ENCODE assay signal across 8 mouse cellular contexts in genomic region chr7:140955342-140955741, GRCm38 (mm10). TPM values are rescaled to one million over a fixed set of nuclear protein-coding genes. Genes with fewer than 3 reads are reported as not detected.
DNase-seq lines count a peak whose midpoint lies in the region; ATAC-seq and TF ChIP-seq lines count a peak whose summit lies in the region.

No protein-coding gene starts in this region.

- H3K4me1 ChIP-seq in testis, adult 2 months (ENCODE audit: control insufficient read depth, insufficient read depth, low read length) = no peaks in the 10 kb centered on the region; the same call in 1 of the 2 replicates
- H3K4me1 ChIP-seq in embryonic facial prominence, embryonic 13.5 days = peaks cover 60% of the 10 kb centered on the region
- peaks cover 56% of the 10 kb centered on the region for H3K4me1 ChIP-seq in limb, embryonic 14.5 days (ENCODE audit: control insufficient read depth, insufficient read depth, low read length)
- H3K4me1 ChIP-seq in neural tube, embryonic 13.5 days (replicated peaks) = peaks cover 40% of the 10 kb centered on the region

- TF ChIP-seq POLR2A in testis, adult 2 months (IDR thresholded peaks at IDR 0.05; ENCODE audit: control insufficient read depth, low read depth, low read length) = no peak
- no peak for TF ChIP-seq POLR2A in limb, embryonic 14.5 days (IDR thresholded peaks at IDR 0.05; ENCODE audit: borderline replicate concordance, extremely low read depth, insufficient read depth, insufficient read length)

- intact Hi-C loops in left cerebral cortex, postnatal 4 days (cut with DNase I) = no loop called here

- peak overlapping the region; percentile 59 for H3K27ac ChIP-seq in testis, adult 2 months (ENCODE audit: control insufficient read depth, insufficient read depth, low read depth, low read length)
- peak overlapping the region; percentile 99 for H3K27ac ChIP-seq in embryonic facial prominence, embryonic 13.5 days
- peak overlapping the region; percentile 97 for H3K27ac ChIP-seq in limb, embryonic 14.5 days (replicated peaks; ENCODE audit: low read depth, low read length)
- H3K27ac ChIP-seq in neural tube, embryonic 13.5 days (replicated peaks) = peak overlapping the region; percentile 38; the same call in 1 of the 2 replicates

- H3K27me3 ChIP-seq in testis, adult 2 months (ENCODE audit: control insufficient read depth, insufficient read depth, low read length) = no peaks in the 10 kb centered on the region
- no peaks in the 10 kb centered on the region for H3K27me3 ChIP-seq in embryonic facial prominence, embryonic 13.5 days
- H3K27me3 ChIP-seq in limb, embryonic 14.5 days (ENCODE audit: control insufficient read depth, insufficient read depth, low read length) = no peaks in the 10 kb centered on the region
- H3K27me3 ChIP-seq in neural tube, embryonic 13.5 days = no peaks in the 10 kb centered on the region

- ATAC-seq in embryonic facial prominence, embryonic 13.5 days (ENCODE audit: insufficient number of reproducible peaks, insufficient read depth, low FRiP score, low TSS enrichment, low read depth) = peak; percentile 2; the same call in 1 of the 2 replicates
- peak; percentile 7 for ATAC-seq in limb, embryonic 14.5 days (ENCODE audit: low FRiP score, low read depth)
- ATAC-seq in neural tube, embryonic 13.5 days (ENCODE audit: low read depth) = peak; percentile 45; the same call in 1 of the 2 replicates

- peak overlapping the region; percentile 92 for H3K4me2 ChIP-seq in embryonic facial prominence, embryonic 13.5 days
- H3K4me2 ChIP-seq in limb, embryonic 14.5 days (replicated peaks; ENCODE audit: low read depth, low read length, severe bottlenecking) = peak overlapping the region; percentile 86
- H3K4me2 ChIP-seq in neural tube, embryonic 13.5 days = peak overlapping the region; percentile 55

- no peak for TF ChIP-seq CTCF in testis, adult 2 months (IDR thresholded peaks at IDR 0.05; ENCODE audit: control insufficient read depth, insufficient read depth, insufficient replicate concordance, low read depth, low read length)

- no peaks in the 10 kb centered on the region for H3K9me3 ChIP-seq in embryonic facial prominence, embryonic 13.5 days
- no peaks in the 10 kb centered on the region for H3K9me3 ChIP-seq in limb, embryonic 14.5 days (ENCODE audit: control insufficient read depth, low read length)
- H3K9me3 ChIP-seq in neural tube, embryonic 13.5 days = no peaks in the 10 kb centered on the region

- 7% methylated on average over 17 of the region's 17 CpGs for WGBS in embryonic facial prominence, embryonic 13.5 days
- WGBS in limb, embryonic 14.5 days = 8% methylated on average over 17 of the region's 17 CpGs
- WGBS in neural tube, embryonic 13.5 days = 21% methylated on average over 17 of the region's 17 CpGs

- H3K36me3 ChIP-seq in testis, adult 2 months (ENCODE audit: control insufficient read depth, insufficient read depth, low read length) = no peaks in the 10 kb centered on the region
- peaks cover 14% of the 10 kb centered on the region for H3K36me3 ChIP-seq in embryonic facial prominence, embryonic 13.5 days
- H3K36me3 ChIP-seq in limb, embryonic 14.5 days (ENCODE audit: control insufficient read depth, insufficient read depth, low read length) = peaks cover 12% of the 10 kb centered on the region
- no peaks in the 10 kb centered on the region for H3K36me3 ChIP-seq in neural tube, embryonic 13.5 days

- H3K9ac ChIP-seq in embryonic facial prominence, embryonic 13.5 days = peak overlapping the region; percentile 86
- H3K9ac ChIP-seq in limb, embryonic 14.5 days (ENCODE audit: low read depth, low read length, severe bottlenecking) = peak overlapping the region; percentile 72
- peak overlapping the region; percentile 62 for H3K9ac ChIP-seq in neural tube, embryonic 13.5 days

- peak overlapping the region; percentile 70 for H3K4me3 ChIP-seq in testis, adult 2 months (ENCODE audit: control insufficient read depth, low read depth, low read length)
- peak overlapping the region; percentile 70 for H3K4me3 ChIP-seq in embryonic facial prominence, embryonic 13.5 days
- H3K4me3 ChIP-seq in limb, embryonic 14.5 days (replicated peaks; ENCODE audit: low read length) = peak overlapping the region; percentile 67
- H3K4me3 ChIP-seq in neural tube, embryonic 13.5 days = peak overlapping the region; percentile 35

- DNase-seq in testis, postnatal 10 days (ENCODE audit: low spot score) = no peak
- no peak for DNase-seq in limb, embryonic 14.5 days (ENCODE audit: low spot score)
- no peak for DNase-seq in left cerebral cortex, postnatal 4 days
- DNase-seq in cerebellum, adult 9-10 months = no peak
- no peak for DNase-seq in cerebellum, adult 18-20 months

RNA-seq across cellular contexts. Expression of gene Gm45717, which starts 0.4 kb away (rescaled TPM):
- polyA plus RNA-seq in testis, adult 2 months (2012; rRNA removed) = not detected in 2 replicates
- 1.1 TPM in 1 of 2 replicates, not detected in the other for polyA plus RNA-seq in embryonic facial prominence, embryonic 13.5 days (2015; fragmentation: Nextera tagmentation; extraction: Ambion mirVana)
- polyA plus RNA-seq in limb, embryonic 14.5 days (2012; rRNA removed) = not detected in 2 replicates
- polyA plus RNA-seq in limb, embryonic 14.5 days (2014; fragmentation: Nextera tagmentation; extraction: Ambion mirVana) = not detected in 2 replicates
- polyA plus RNA-seq in neural tube, embryonic 13.5 days (2015; fragmentation: Nextera tagmentation; extraction: Ambion mirVana) = not detected in 2 replicates
- not detected for total RNA-seq in left cerebral cortex, postnatal 4 days (2021)

RNA-seq across cellular contexts. Expression of gene Ifitm2, which starts 0.4 kb away (rescaled TPM):
- 39.0 and 51.4 TPM in 2 replicates for polyA plus RNA-seq in testis, adult 2 months (2012; rRNA removed)
- 1,314 and 1,591 TPM in 2 replicates for polyA plus RNA-seq in embryonic facial prominence, embryonic 13.5 days (2015; fragmentation: Nextera tagmentation; extraction: Ambion mirVana)
- 1,234 and 1,466 TPM in 2 replicates for polyA plus RNA-seq in limb, embryonic 14.5 days (2012; rRNA removed)
- 1,822 and 1,827 TPM in 2 replicates for polyA plus RNA-seq in limb, embryonic 14.5 days (2014; fragmentation: Nextera tagmentation; extraction: Ambion mirVana)
- 271 and 311 TPM in 2 replicates for polyA plus RNA-seq in neural tube, embryonic 13.5 days (2015; fragmentation: Nextera tagmentation; extraction: Ambion mirVana)
- total RNA-seq in left cerebral cortex, postnatal 4 days (2021) = 10 to 100 TPM; 36.6 to 45.9 TPM

RNA-seq across cellular contexts. Expression of gene Ifitm5, which starts 5.3 kb away (rescaled TPM):
- polyA plus RNA-seq in testis, adult 2 months (2012; rRNA removed) = 0.15 TPM in 1 of 2 replicates, not detected in the other
- polyA plus RNA-seq in embryonic facial prominence, embryonic 13.5 days (2015; fragmentation: Nextera tagmentation; extraction: Ambion mirVana) = 32.4 and 56.7 TPM in 2 replicates
- polyA plus RNA-seq in limb, embryonic 14.5 days (2012; rRNA removed) = 30.9 and 34.4 TPM in 2 replicates
- polyA plus RNA-seq in limb, embryonic 14.5 days (2014; fragmentation: Nextera tagmentation; extraction: Ambion mirVana) = 32.3 and 44.3 TPM in 2 replicates
- 1.4 and 2.1 TPM in 2 replicates for polyA plus RNA-seq in neural tube, embryonic 13.5 days (2015; fragmentation: Nextera tagmentation; extraction: Ambion mirVana)
- total RNA-seq in left cerebral cortex, postnatal 4 days (2021) = not detected

RNA-seq across cellular contexts. Expression of gene Ifitm1, which starts 11.7 kb away (rescaled TPM):
- polyA plus RNA-seq in testis, adult 2 months (2012; rRNA removed) = 3.0 and 6.9 TPM in 2 replicates
- polyA plus RNA-seq in embryonic facial prominence, embryonic 13.5 days (2015; fragmentation: Nextera tagmentation; extraction: Ambion mirVana) = 91.5 and 101 TPM in 2 replicates
- polyA plus RNA-seq in limb, embryonic 14.5 days (2012; rRNA removed) = 68.1 and 115 TPM in 2 replicates
- polyA plus RNA-seq in limb, embryonic 14.5 days (2014; fragmentation: Nextera tagmentation; extraction: Ambion mirVana) = 55.4 and 66.7 TPM in 2 replicates
- 20.3 and 26.7 TPM in 2 replicates for polyA plus RNA-seq in neural tube, embryonic 13.5 days (2015; fragmentation: Nextera tagmentation; extraction: Ambion mirVana)
- 1 to 10 TPM; 2.8 to 5.4 TPM for total RNA-seq in left cerebral cortex, postnatal 4 days (2021)

RNA-seq across cellular contexts. Expression of gene Pgghg, which starts 14.2 kb away (rescaled TPM):
- polyA plus RNA-seq in testis, adult 2 months (2012; rRNA removed) = 2.0 and 2.4 TPM in 2 replicates
- polyA plus RNA-seq in embryonic facial prominence, embryonic 13.5 days (2015; fragmentation: Nextera tagmentation; extraction: Ambion mirVana) = 25.1 and 25.7 TPM in 2 replicates
- polyA plus RNA-seq in limb, embryonic 14.5 days (2012; rRNA removed) = 52.8 and 68.8 TPM in 2 replicates
- polyA plus RNA-seq in limb, embryonic 14.5 days (2014; fragmentation: Nextera tagmentation; extraction: Ambion mirVana) = 26.7 and 31.3 TPM in 2 replicates
- 7.6 and 8.2 TPM in 2 replicates for polyA plus RNA-seq in neural tube, embryonic 13.5 days (2015; fragmentation: Nextera tagmentation; extraction: Ambion mirVana)
- total RNA-seq in left cerebral cortex, postnatal 4 days (2021) = 1 to 10 TPM; 3.1 to 4.0 TPM

Comparison
In these comparisons a context has a peak if more than half of its experiments do, and no peak if none do; other contexts are left out.
1. H3K27ac ChIP-seq: peak in every context shown above with its lines; median percentile 99 in embryonic facial prominence, embryonic 13.5 days; 97 in limb, embryonic 14.5 days; 59 in testis, adult 2 months; 38 in neural tube, embryonic 13.5 days.
2. RNA of gene Ifitm5, which starts 5.3 kb away (polyA plus RNA-seq): 32.4 to 56.7 TPM in embryonic facial prominence, embryonic 13.5 days and 30.9 to 44.3 TPM in limb, embryonic 14.5 days; 1.4 to 2.1 TPM in neural tube, embryonic 13.5 days and 0.15 TPM in testis, adult 2 months; every median in the first group is over 10 times any median in the second.
3. Peak in every context shown above with its lines, with median percentiles within 50 percentile points of each other: H3K4me3 ChIP-seq, ATAC-seq, H3K4me2 ChIP-seq and H3K9ac ChIP-seq.